Mouse (Mus musculus) kidney, embryonic 14.5 days (tissue): ENCODE data around the gene Gm6217. TPM values are rescaled to one million over a fixed set of nuclear protein-coding genes. Genes with fewer than 3 reads are reported as not detected.

Experiments used
- ATAC-seq: fragments of 200-750 bp; cut with Nextera tagmentation; 2 replicates; pipeline ENCODE4 v1.8.0; 2017; ENCODE audit warnings: moderate number of reproducible peaks, mild to moderate bottlenecking, moderate TSS enrichment, moderate library complexity; ENCODE audit not compliant: low FRiP score, low TSS enrichment
- H3K27ac ChIP-seq: fragments of 300-500 bp; sonication (generic); 2 replicates; pipeline ENCODE4 v1.5.1; 2014; ENCODE audit warnings: low read depth, mild to moderate bottlenecking, low read length, moderate library complexity, mixed read lengths
- H3K27me3 ChIP-seq: fragments of 300-500 bp; sonication (generic); 2 replicates; pipeline ENCODE4 v1.6.1; 2014; ENCODE audit warnings: mild to moderate bottlenecking, low read length; ENCODE audit not compliant: control insufficient read depth, insufficient read depth
- H3K36me3 ChIP-seq: fragments of 300-500 bp; sonication (generic); 2 replicates; pipeline ENCODE4 v1.6.1; 2014; ENCODE audit warnings: low read length, mixed read lengths; ENCODE audit not compliant: control insufficient read depth, insufficient read depth
- H3K4me1 ChIP-seq: fragments of 300-500 bp; sonication (generic); 2 replicates; pipeline ENCODE4 v1.6.1; 2014; ENCODE audit warnings: low read length, mixed read lengths; ENCODE audit not compliant: control insufficient read depth, insufficient read depth
- H3K4me2 ChIP-seq: fragments of 300-500 bp; sonication (generic); replicated peaks from 2 replicates; pipeline ENCODE4 v1.6.1; 2014; ENCODE audit warnings: low read depth, mild to moderate bottlenecking, low read length
- H3K4me3 ChIP-seq: fragments of 300-500 bp; sonication (generic); 2 replicates; pipeline ENCODE4 v1.5.1; 2014; ENCODE audit warnings: mild to moderate bottlenecking, low read length
- H3K9ac ChIP-seq: fragments of 300-500 bp; sonication (generic); 2 replicates; pipeline ENCODE4 v1.6.1; 2014; ENCODE audit warnings: low read depth, mild to moderate bottlenecking, low read length, moderate library complexity
- H3K9me3 ChIP-seq: fragments of 300-500 bp; sonication (generic); 2 replicates; pipeline ENCODE4 v1.6.1; 2016; ENCODE audit warnings: low read length; ENCODE audit not compliant: control insufficient read depth
- WGBS: fragments of 180-500 bp; shearing (Covaris S2); extraction: QIAGEN DNeasy Blood & Tissue Kit; methylation state at CpG from one replicate; pipeline ENCODE4 v1.1.7; 2014; 5-methylcytosine and 5-hydroxymethylcytosine counted together
- polyA plus RNA-seq: library from polyadenylated mRNA; unstranded; fragments of >200 nt; fragmentation: Nextera tagmentation; extraction: Ambion mirVana; gene quantifications from 2 replicates; pipeline ENCODE4 v1.2.1, GENCODE M21; 2014

Gm6217 gene
- polyA plus RNA-seq, 1 experiment from 2014 or later = not detected

- H3K4me3 ChIP-seq = no peak within 1 kb of the TSS
- H3K36me3 ChIP-seq = no peaks in the 10 kb centered on the region
- no peak within 1 kb of the TSS for H3K27ac ChIP-seq
- H3K4me2 ChIP-seq = no peak within 1 kb of the TSS
- no peaks in the 10 kb centered on the region for H3K27me3 ChIP-seq
- 78% methylated on average over 3 of the region's 3 CpGs for WGBS
- H3K4me1 ChIP-seq = no peaks in the 10 kb centered on the region
- no peaks in the 10 kb centered on the region for H3K9me3 ChIP-seq
- no peak for ATAC-seq
- no peak within 1 kb of the TSS for H3K9ac ChIP-seq
These were observed 18.2 kb downstream of the Gm6217 start, which contains the start of gene A030005L19Rik for GRCm38 (mm10) chr1:82913025-82913424. Gene A030005L19Rik (plus strand): TSS chr1:82913325.

GRCm38 (mm10) chr1:82905886-82906285, 25.3 kb downstream of the Gm6217 start:
- peaks cover 16% of the 10 kb centered on the region; the same call in 1 of the 2 replicates for H3K36me3 ChIP-seq
- WGBS = 83% methylated on average over 3 of the region's 3 CpGs
- no peaks in the 10 kb centered on the region for H3K27me3 ChIP-seq
- H3K9ac ChIP-seq = no peak overlapping the region
- ATAC-seq = no peak
- H3K9me3 ChIP-seq = no peaks in the 10 kb centered on the region
- no peaks in the 10 kb centered on the region for H3K4me1 ChIP-seq
- no peak overlapping the region for H3K27ac ChIP-seq
- H3K4me3 ChIP-seq = no peak overlapping the region
- H3K4me2 ChIP-seq = no peak overlapping the region

- H3K36me3 ChIP-seq = peaks cover 37% of the 10 kb centered on the region
- no peaks in the 10 kb centered on the region for H3K4me1 ChIP-seq
- 95% methylated on average over 3 of the region's 3 CpGs for WGBS
- ATAC-seq = no peak
- no peak overlapping the region for H3K4me2 ChIP-seq
- no peak overlapping the region for H3K9ac ChIP-seq
- H3K9me3 ChIP-seq = no peaks in the 10 kb centered on the region
- H3K27ac ChIP-seq = no peak overlapping the region
- no peaks in the 10 kb centered on the region for H3K27me3 ChIP-seq
- no peak overlapping the region for H3K4me3 ChIP-seq
These were observed 30.0 kb downstream of the Gm6217 start for GRCm38 (mm10) chr1:82901201-82901600.

GRCm38 (mm10) chr1:82900567-82900966, 30.6 kb downstream of the Gm6217 start:
- no peak for ATAC-seq
- no peak overlapping the region for H3K4me3 ChIP-seq

GRCm38 (mm10) chr1:82893269-82893668, 37.9 kb downstream of the Gm6217 start:
- Histone ChIP-seq H3K9me3 (no peaks in the 10 kb centered on the region), H3K36me3 (peaks cover 40% of the 10 kb centered on the region), H3K9ac (no peak overlapping the region), H3K27ac (no peak overlapping the region), H3K4me2 (no peak overlapping the region), H3K27me3 (no peaks in the 10 kb centered on the region), H3K4me3 (no peak overlapping the region), H3K4me1 (no peaks in the 10 kb centered on the region)
- 92% methylated on average over 7 of the region's 7 CpGs for WGBS
- ATAC-seq = no peak

More at GRCm38 (mm10) chr1:82900567-82900966, 30.6 kb downstream of the Gm6217 start:
- Histone ChIP-seq H3K4me1 (no peaks in the 10 kb centered on the region), H3K27ac (no peak overlapping the region), H3K27me3 (no peaks in the 10 kb centered on the region), H3K4me2 (no peak overlapping the region), H3K9ac (no peak overlapping the region), H3K36me3 (peaks cover 38% of the 10 kb centered on the region), H3K9me3 (no peaks in the 10 kb centered on the region)
- 96% methylated on average over 1 of the region's 1 CpGs for WGBS

Other genes with a start within 250 kb of the Gm6217 start
- 238 and 239 TPM in 2 replicates for gene Mff, start 206.5 kb downstream of the Gm6217 start, polyA plus RNA-seq
- gene Tm4sf20, start 162.9 kb downstream of the Gm6217 start, polyA plus RNA-seq = 3.8 TPM in 2 replicates
- gene Gm47791, start 160.2 kb downstream of the Gm6217 start, polyA plus RNA-seq = not detected in 2 replicates
- 27.9 and 47.8 TPM in 2 replicates for gene Agfg1, start 91.9 kb downstream of the Gm6217 start, polyA plus RNA-seq
- 0.33 TPM in 1 of 2 replicates, not detected in the other for gene A030005L19Rik, start 18.1 kb downstream of the Gm6217 start, polyA plus RNA-seq
- not detected in 2 replicates for gene A030014E15Rik, start 6.5 kb downstream of the Gm6217 start, polyA plus RNA-seq
- not detected in 2 replicates for gene A030003K21Rik, start 12.0 kb upstream of the Gm6217 start, polyA plus RNA-seq
- gene Gm7544, start 24.6 kb upstream of the Gm6217 start, polyA plus RNA-seq = not detected in 2 replicates
- gene Gm47955, start 28.9 kb upstream of the Gm6217 start, polyA plus RNA-seq = not detected in 2 replicates
- not detected in 2 replicates for gene Gm47959, start 69.1 kb upstream of the Gm6217 start, polyA plus RNA-seq
- gene Slc19a3, start 107.0 kb upstream of the Gm6217 start, polyA plus RNA-seq = 0.74 and 1.4 TPM in 2 replicates
- not detected in 2 replicates for gene Krtap28-10, start 111.1 kb upstream of the Gm6217 start, polyA plus RNA-seq
- gene Gm47969, start 113.5 kb upstream of the Gm6217 start, polyA plus RNA-seq = not detected in 2 replicates
- gene A030005K14Rik, start 128.0 kb upstream of the Gm6217 start, polyA plus RNA-seq = not detected in 2 replicates
- gene Krtap28-13, start 129.5 kb upstream of the Gm6217 start, polyA plus RNA-seq = not detected in 2 replicates
- 1.2 and 1.4 TPM in 2 replicates for gene Ccl20, start 185.4 kb upstream of the Gm6217 start, polyA plus RNA-seq
- 0.36 TPM in 1 of 2 replicates, not detected in the other for gene Daw1, start 228.4 kb upstream of the Gm6217 start, polyA plus RNA-seq